Comparison of ENCODE assay signal across 10 mouse cellular contexts in the genomic region with DNA sequence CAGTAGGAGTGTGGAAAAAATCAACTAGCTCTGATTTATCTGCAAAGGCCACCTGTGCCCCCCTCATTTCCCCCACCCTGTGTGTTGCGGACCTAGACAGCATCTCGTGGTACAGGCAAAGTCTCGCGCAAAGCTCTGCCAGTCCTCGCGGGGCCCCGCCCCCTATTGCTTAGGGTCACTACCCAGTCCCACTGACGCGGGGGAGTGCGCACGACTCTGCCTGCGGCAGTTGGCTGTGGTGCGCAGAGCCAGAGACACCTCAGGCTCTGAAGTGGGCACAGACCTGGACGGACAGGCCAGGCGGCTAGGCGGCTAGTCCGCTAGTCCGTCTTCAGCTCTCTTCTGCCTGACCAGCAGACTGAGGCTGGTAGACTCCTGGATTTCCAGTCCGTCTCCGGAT. TPM values are rescaled to one million over a fixed set of nuclear protein-coding genes. Genes with fewer than 3 reads are reported as not detected.
DNase-seq lines count a peak whose midpoint lies in the region; ATAC-seq and TF ChIP-seq lines count a peak whose summit lies in the region.
"Had no signal": no experiment of that assay in that cellular context is flagged by ENCODE, and none has a peak within 500 bp of the region (broad histone marks: within the 10 kb centered on the region; RNA-seq: fewer than 3 reads in every experiment).

TSS of gene Pgr15l (plus strand) at position 228 of the 400 bp plus-strand sequence.

- no peaks in the 10 kb centered on the region for H3K9me3 ChIP-seq in kidney, embryonic 16.5 days (ENCODE audit: low read length)
- H3K9me3 ChIP-seq in embryonic facial prominence, embryonic 14.5 days (ENCODE audit: control insufficient read depth, low read length), result no peaks in the 10 kb centered on the region
- H3K9me3 ChIP-seq in limb, embryonic 11.5 days (ENCODE audit: control insufficient read depth, low read length), result no peaks in the 10 kb centered on the region

- no peaks in the 10 kb centered on the region for H3K4me1 ChIP-seq in kidney, embryonic 16.5 days (ENCODE audit: insufficient read depth, low read length)
- H3K4me1 ChIP-seq in kidney, adult 2 months (ENCODE audit: control insufficient read depth, insufficient read depth, low read length), result no peaks in the 10 kb centered on the region
- no peaks in the 10 kb centered on the region for H3K4me1 ChIP-seq in embryonic facial prominence, embryonic 14.5 days (ENCODE audit: control insufficient read depth, insufficient read depth, low read length)
- H3K4me1 ChIP-seq in limb, embryonic 11.5 days (ENCODE audit: control insufficient read depth, insufficient read depth, low read length), result no peaks in the 10 kb centered on the region
- peaks cover 3% of the 10 kb centered on the region; the same call in 1 of the 2 replicates for H3K4me1 ChIP-seq in testis, adult 2 months (ENCODE audit: control insufficient read depth, insufficient read depth, low read length)

- H3K27ac ChIP-seq in kidney, embryonic 16.5 days (ENCODE audit: low read length), result no peak within 1 kb of the TSS
- H3K27ac ChIP-seq in kidney, adult 2 months (ENCODE audit: insufficient read depth, low read depth, low read length), result no peak within 1 kb of the TSS
- H3K27ac ChIP-seq in embryonic facial prominence, embryonic 14.5 days (replicated peaks; ENCODE audit: low read depth, low read length), result no peak within 1 kb of the TSS
- H3K27ac ChIP-seq in limb, embryonic 11.5 days (replicated peaks; ENCODE audit: low read depth, low read length), result no peak within 1 kb of the TSS
- H3K27ac ChIP-seq in testis, adult 2 months (ENCODE audit: control insufficient read depth, insufficient read depth, low read depth, low read length), result peak within 1 kb of the TSS; percentile 61; the same call in 1 of the 2 replicates
- no peak within 1 kb of the TSS for H3K27ac ChIP-seq in left cerebral cortex, adult 2 months

- H3K4me3 ChIP-seq in kidney, embryonic 16.5 days (ENCODE audit: low read length), result no peak within 1 kb of the TSS; the same call in 1 of the 2 replicates
- no peak within 1 kb of the TSS for H3K4me3 ChIP-seq in kidney, adult 2 months (ENCODE audit: insufficient read depth, low read depth, low read length)
- H3K4me3 ChIP-seq in embryonic facial prominence, embryonic 14.5 days (ENCODE audit: low read depth, low read length), result no peak within 1 kb of the TSS
- H3K4me3 ChIP-seq in limb, embryonic 11.5 days (ENCODE audit: low read depth, low read length), result no peak within 1 kb of the TSS
- peak within 1 kb of the TSS; percentile 50 for H3K4me3 ChIP-seq in testis, adult 2 months (ENCODE audit: control insufficient read depth, low read depth, low read length)
- no peak within 1 kb of the TSS for H3K4me3 ChIP-seq in left cerebral cortex, adult 2 months

- WGBS in kidney, embryonic 16.5 days, result 33% methylated on average over 17 of the region's 20 CpGs
- WGBS in kidney, adult 2 months, result under 1% methylated on average over 20 of the region's 20 CpGs
- 27% methylated on average over 20 of the region's 20 CpGs for WGBS in embryonic facial prominence, embryonic 14.5 days
- WGBS in limb, embryonic 11.5 days, result 23% methylated on average over 19 of the region's 20 CpGs

- H3K9ac ChIP-seq in kidney, embryonic 16.5 days (replicated peaks; ENCODE audit: low read length), result no peak within 1 kb of the TSS
- H3K9ac ChIP-seq in embryonic facial prominence, embryonic 14.5 days (ENCODE audit: low read depth, low read length), result no peak within 1 kb of the TSS
- H3K9ac ChIP-seq in limb, embryonic 11.5 days (ENCODE audit: low read length), result no peak within 1 kb of the TSS

- no peak for TF ChIP-seq POLR2A in kidney, adult 2 months (IDR thresholded peaks at IDR 0.05; ENCODE audit: low read depth, low read length)
- no peak for TF ChIP-seq POLR2A in testis, adult 2 months (IDR thresholded peaks at IDR 0.05; ENCODE audit: control insufficient read depth, low read depth, low read length)

- peaks cover 24% of the 10 kb centered on the region for H3K27me3 ChIP-seq in kidney, embryonic 16.5 days (ENCODE audit: insufficient read depth, low read length)
- no peaks in the 10 kb centered on the region; the same call in 1 of the 2 replicates for H3K27me3 ChIP-seq in kidney, adult 2 months (replicated peaks; ENCODE audit: control insufficient read depth, insufficient read depth, low read length)
- H3K27me3 ChIP-seq in embryonic facial prominence, embryonic 14.5 days (replicated peaks; ENCODE audit: control insufficient read depth, insufficient read depth, low read length), result peaks cover 22% of the 10 kb centered on the region
- H3K27me3 ChIP-seq in limb, embryonic 11.5 days (ENCODE audit: control insufficient read depth, insufficient read depth, low read length), result peaks cover 6% of the 10 kb centered on the region
- no peaks in the 10 kb centered on the region for H3K27me3 ChIP-seq in testis, adult 2 months (ENCODE audit: control insufficient read depth, insufficient read depth, low read length)

- no peak for DNase-seq in kidney, adult 2 months
- DNase-seq in embryonic facial prominence, embryonic 14.5 days (ENCODE audit: low spot score), result peak; percentile 0
- DNase-seq in limb, embryonic 11.5 days (ENCODE audit: low spot score), result peak; percentile 23
- DNase-seq in layer of hippocampus, adult 9-11 months, result no peak
- DNase-seq in left cerebral cortex, adult 2 months (ENCODE audit: extremely low spot score in 1 of 2, low spot score in 2 of 2), result no peak
- DNase-seq in layer of hippocampus, adult 8-10 months (ENCODE audit: low spot score in 2 of 2), result no peak
- DNase-seq: layer of hippocampus, postnatal 36 days; thymus, adult 18-20 months had no signal

- no peak for TF ChIP-seq CTCF in kidney, adult 2 months (conservative IDR thresholded peaks at IDR 0.05; ENCODE audit: insufficient read depth, insufficient read length, low read depth, low read length)
- TF ChIP-seq CTCF in testis, adult 2 months (IDR thresholded peaks at IDR 0.05; ENCODE audit: control insufficient read depth, insufficient read depth, insufficient replicate concordance, low read depth, low read length), result no peak
- TF ChIP-seq CTCF in left cerebral cortex, adult 2 months (IDR thresholded peaks at IDR 0.05), result no peak

- 0 out of 2 replicates have a peak within 1 kb of the TSS, but pooled peaks have one; percentile 0 for H3K4me2 ChIP-seq in kidney, embryonic 16.5 days (replicated peaks; ENCODE audit: low read depth, low read length)
- peak within 1 kb of the TSS; percentile 35; the same call in 1 of the 2 replicates for H3K4me2 ChIP-seq in embryonic facial prominence, embryonic 14.5 days (ENCODE audit: low read depth, low read length)
- peak within 1 kb of the TSS; percentile 10; the same call in 1 of the 2 replicates for H3K4me2 ChIP-seq in limb, embryonic 11.5 days (ENCODE audit: low read depth, severe bottlenecking)

- intact Hi-C loops in left cerebral cortex, adult 2 months (cut with DNase I), result no loop called here

- ATAC-seq in kidney, embryonic 16.5 days (ENCODE audit: low FRiP score, low TSS enrichment), result peak; percentile 49; the same call in 1 of the 2 replicates
- ATAC-seq in embryonic facial prominence, embryonic 14.5 days (ENCODE audit: low read depth), result no peak
- ATAC-seq in limb, embryonic 11.5 days (ENCODE audit: insufficient number of reproducible peaks, low FRiP score, low TSS enrichment, low read depth), result no peak

- no peaks in the 10 kb centered on the region for H3K36me3 ChIP-seq in kidney, embryonic 16.5 days (ENCODE audit: insufficient read depth, low read length)
- H3K36me3 ChIP-seq in kidney, adult 2 months (ENCODE audit: control insufficient read depth, insufficient read depth, low read length), result no peaks in the 10 kb centered on the region
- H3K36me3 ChIP-seq in embryonic facial prominence, embryonic 14.5 days (ENCODE audit: control insufficient read depth, insufficient read depth, low read length), result no peaks in the 10 kb centered on the region
- H3K36me3 ChIP-seq in limb, embryonic 11.5 days (ENCODE audit: control insufficient read depth, insufficient read depth, low read length), result no peaks in the 10 kb centered on the region
- no peaks in the 10 kb centered on the region for H3K36me3 ChIP-seq in testis, adult 2 months (ENCODE audit: control insufficient read depth, insufficient read depth, low read length)

RNA-seq across cellular contexts. Expression of gene Pgr15l, which starts in this region (rescaled TPM):
- polyA plus RNA-seq in kidney, embryonic 16.5 days (2015; fragmentation: Nextera tagmentation; extraction: Ambion mirVana), result not detected in 2 replicates
- polyA plus RNA-seq in kidney, adult 2 months (2012; rRNA removed), result 0.02 TPM in 1 of 2 replicates, not detected in the other
- polyA plus RNA-seq in embryonic facial prominence, embryonic 14.5 days (2014; fragmentation: Nextera tagmentation; extraction: Ambion mirVana), result not detected in 2 replicates
- not detected in 2 replicates for polyA plus RNA-seq in limb, embryonic 11.5 days (2014; fragmentation: Nextera tagmentation; extraction: Ambion mirVana)
- not detected in 2 replicates for polyA plus RNA-seq in testis, adult 2 months (2012; rRNA removed)
- total RNA-seq in left cerebral cortex, adult 2 months (2021), result under 1 TPM; 0.11 to 0.12 TPM
- total RNA-seq in layer of hippocampus, adult 8-10 months (2022), result under 1 TPM; 0.08 to 0.26 (median 0.17) TPM

Comparison
In these comparisons a context has a peak if more than half of its experiments do, and no peak if none do; other contexts are left out.
1. Peak in ATAC-seq and H3K4me2 ChIP-seq in kidney, embryonic 16.5 days; RNA of the gene not detected or under 1 TPM.
2. Peak in DNase-seq and H3K4me2 ChIP-seq in embryonic facial prominence, embryonic 14.5 days; RNA of the gene not detected or under 1 TPM.
3. Peak in DNase-seq and H3K4me2 ChIP-seq in limb, embryonic 11.5 days; RNA of the gene not detected or under 1 TPM.